Mouse (Mus musculus) liver, embryonic 12.5 days (tissue): ENCODE measurements around the gene Adamts17. TPM values are rescaled to one million over a fixed set of nuclear protein-coding genes. Genes with fewer than 3 reads are reported as not detected.

Source experiments
- ATAC-seq: fragments of 200-750 bp; cut with Nextera tagmentation; 2 replicates; pipeline ENCODE4 v1.8.0; 2017; ENCODE audit warnings: moderate number of reproducible peaks, mild to moderate bottlenecking, moderate library complexity
- H3K27ac ChIP-seq: fragments of 300-500 bp; sonication (generic); 2 replicates; pipeline ENCODE4 v1.5.1; 2016; ENCODE audit warnings: mild to moderate bottlenecking
- H3K27me3 ChIP-seq: fragments of 300-500 bp; sonication (generic); replicated peaks from 2 replicates; pipeline ENCODE4 v1.6.1; 2016; ENCODE audit warnings: mild to moderate bottlenecking, moderate library complexity
- H3K36me3 ChIP-seq: fragments of 300-500 bp; sonication (generic); 2 replicates; pipeline ENCODE4 v1.6.1; 2016; ENCODE audit warnings: mild to moderate bottlenecking, moderate library complexity
- H3K4me1 ChIP-seq: fragments of 300-500 bp; sonication (generic); 2 replicates; pipeline ENCODE4 v1.6.1; 2016
- H3K4me2 ChIP-seq: fragments of 300-500 bp; sonication (generic); 2 replicates; pipeline ENCODE4 v1.6.1; 2016; ENCODE audit warnings: mild to moderate bottlenecking, moderate library complexity
- H3K4me3 ChIP-seq: fragments of 300-500 bp; sonication (generic); 2 replicates; pipeline ENCODE4 v1.5.1; 2016; ENCODE audit warnings: mild to moderate bottlenecking, moderate library complexity
- H3K9ac ChIP-seq: fragments of 300-500 bp; sonication (generic); 2 replicates; pipeline ENCODE4 v1.6.1; 2016; ENCODE audit warnings: mild to moderate bottlenecking, moderate library complexity
- H3K9me3 ChIP-seq: fragments of 300-500 bp; sonication (generic); replicated peaks from 2 replicates; pipeline ENCODE4 v1.6.1; 2016; ENCODE audit warnings: mild to moderate bottlenecking, moderate library complexity
- whole genome bisulfite sequencing: fragments of 180-500 bp; shearing (Covaris S2); methylation state at CpG from one replicate; pipeline ENCODE4 v1.1.7; 2016; ENCODE audit not compliant: insufficient replicate concordance; 5-methylcytosine and 5-hydroxymethylcytosine counted together
- polyA plus RNA-seq: library from polyadenylated mRNA; unstranded; fragments of >200 nt; fragmentation: Nextera tagmentation; extraction: Ambion mirVana; gene quantifications from 2 replicates; pipeline ENCODE4 v1.2.1, GENCODE M21; 2016

Adamts17 gene
- polyA plus RNA-seq, 1 experiment from 2014 or later = 1.0 TPM

- WGBS = 45% methylated on average over 2 of the region's 2 CpGs
- no peaks in the 10 kb centered on the region for H3K27me3 ChIP-seq
- no peaks in the 10 kb centered on the region for H3K9me3 ChIP-seq
- no peak overlapping the region for H3K27ac ChIP-seq
- H3K4me1 ChIP-seq = no peaks in the 10 kb centered on the region
- no peak for ATAC-seq
- H3K36me3 ChIP-seq = no peaks in the 10 kb centered on the region
- no peak overlapping the region for H3K4me3 ChIP-seq
- H3K9ac ChIP-seq = no peak overlapping the region
- H3K4me2 ChIP-seq = no peak overlapping the region
Observed at GRCm38 (mm10) chr7:67062571-67062970, 223.0 kb downstream of the Adamts17 start.

GRCm38 (mm10) chr7:67064627-67065305 is 225.2 kb downstream of the Adamts17 start:
- WGBS = 70% methylated on average over 10 of the region's 10 CpGs
- Histone ChIP-seq H3K4me3 (no peak overlapping the region), H3K9ac (no peak overlapping the region), H3K9me3 (no peaks in the 10 kb centered on the region), H3K4me2 (no peak overlapping the region), H3K4me1 (no peaks in the 10 kb centered on the region), H3K27ac (no peak overlapping the region), H3K36me3 (no peaks in the 10 kb centered on the region), H3K27me3 (no peaks in the 10 kb centered on the region)
- ATAC-seq = no peak

- 63% methylated on average over 4 of the region's 4 CpGs for WGBS
- no peak for ATAC-seq
- Histone ChIP-seq H3K4me3 (no peak overlapping the region), H3K27me3 (no peaks in the 10 kb centered on the region), H3K4me2 (no peak overlapping the region), H3K9me3 (no peaks in the 10 kb centered on the region), H3K9ac (no peak overlapping the region), H3K4me1 (no peaks in the 10 kb centered on the region), H3K27ac (no peak overlapping the region), H3K36me3 (no peaks in the 10 kb centered on the region)
Observed at GRCm38 (mm10) chr7:67065631-67066030, 226.1 kb downstream of the Adamts17 start.

GRCm38 (mm10) chr7:67072015-67072685 is 232.6 kb downstream of the Adamts17 start:
- Histone ChIP-seq H3K9ac (no peak overlapping the region), H3K9me3 (no peaks in the 10 kb centered on the region), H3K27ac (no peak overlapping the region), H3K36me3 (no peaks in the 10 kb centered on the region), H3K27me3 (no peaks in the 10 kb centered on the region), H3K4me2 (no peak overlapping the region), H3K4me1 (no peaks in the 10 kb centered on the region), H3K4me3 (no peak overlapping the region)
- ATAC-seq = no peak
- WGBS = 69% methylated on average over 10 of the region's 10 CpGs

- H3K27me3 ChIP-seq = no peaks in the 10 kb centered on the region
- H3K4me1 ChIP-seq = no peaks in the 10 kb centered on the region
- ATAC-seq = no peak
- WGBS = 81% methylated on average over 10 of the region's 10 CpGs
- H3K4me2 ChIP-seq = no peak overlapping the region
- no peak overlapping the region for H3K4me3 ChIP-seq
- H3K36me3 ChIP-seq = no peaks in the 10 kb centered on the region
- H3K9ac ChIP-seq = no peak overlapping the region
- H3K9me3 ChIP-seq = no peaks in the 10 kb centered on the region
- H3K27ac ChIP-seq = no peak overlapping the region
Observed at GRCm38 (mm10) chr7:67082751-67083150, 243.2 kb downstream of the Adamts17 start.

GRCm38 (mm10) chr7:67087759-67088158 is 248.2 kb downstream of the Adamts17 start:
- ATAC-seq = no peak
- H3K27me3 ChIP-seq = no peaks in the 10 kb centered on the region
- no peak overlapping the region for H3K4me3 ChIP-seq
- no peak overlapping the region for H3K4me2 ChIP-seq
- H3K9ac ChIP-seq = no peak overlapping the region
- no peaks in the 10 kb centered on the region for H3K9me3 ChIP-seq
- H3K4me1 ChIP-seq = no peaks in the 10 kb centered on the region
- H3K36me3 ChIP-seq = no peaks in the 10 kb centered on the region
- H3K27ac ChIP-seq = no peak overlapping the region
- WGBS = 66% methylated on average over 6 of the region's 6 CpGs

- no peak for ATAC-seq
- Histone ChIP-seq H3K9ac (no peak overlapping the region), H3K9me3 (no peaks in the 10 kb centered on the region), H3K27me3 (no peaks in the 10 kb centered on the region), H3K36me3 (no peaks in the 10 kb centered on the region), H3K4me3 (no peak overlapping the region), H3K4me2 (no peak overlapping the region), H3K4me1 (no peaks in the 10 kb centered on the region), H3K27ac (no peak overlapping the region)
- WGBS = 62% methylated on average over 2 of the region's 2 CpGs
Observed at GRCm38 (mm10) chr7:67097096-67097495, 257.6 kb downstream of the Adamts17 start.

- Histone ChIP-seq H3K36me3 (no peaks in the 10 kb centered on the region), H3K27me3 (no peaks in the 10 kb centered on the region), H3K9me3 (no peaks in the 10 kb centered on the region), H3K4me2 (no peak overlapping the region), H3K4me3 (no peak overlapping the region), H3K27ac (no peak overlapping the region), H3K9ac (no peak overlapping the region), H3K4me1 (no peaks in the 10 kb centered on the region)
- WGBS = 59% methylated on average over 3 of the region's 3 CpGs
- no peak for ATAC-seq
Observed at GRCm38 (mm10) chr7:67101418-67101973, 262.0 kb downstream of the Adamts17 start.

GRCm38 (mm10) chr7:67110551-67111159 is 271.1 kb downstream of the Adamts17 start:
- H3K27ac ChIP-seq = no peak overlapping the region
- no peaks in the 10 kb centered on the region for H3K9me3 ChIP-seq
- no peak overlapping the region for H3K9ac ChIP-seq
- no peaks in the 10 kb centered on the region for H3K27me3 ChIP-seq
- WGBS = 76% methylated on average over 12 of the region's 12 CpGs
- no peak for ATAC-seq
- H3K4me2 ChIP-seq = no peak overlapping the region
- H3K36me3 ChIP-seq = no peaks in the 10 kb centered on the region
- no peak overlapping the region for H3K4me3 ChIP-seq
- H3K4me1 ChIP-seq = no peaks in the 10 kb centered on the region

- WGBS = 62% methylated on average over 14 of the region's 14 CpGs
- no peak for ATAC-seq
- H3K27me3 ChIP-seq = no peaks in the 10 kb centered on the region
- H3K4me3 ChIP-seq = no peak overlapping the region
- no peaks in the 10 kb centered on the region for H3K9me3 ChIP-seq
- no peak overlapping the region for H3K4me2 ChIP-seq
- no peak overlapping the region for H3K9ac ChIP-seq
- no peak overlapping the region for H3K27ac ChIP-seq
- no peaks in the 10 kb centered on the region for H3K4me1 ChIP-seq
- no peaks in the 10 kb centered on the region for H3K36me3 ChIP-seq
Observed at GRCm38 (mm10) chr7:67112495-67113216, 273.1 kb downstream of the Adamts17 start.

GRCm38 (mm10) chr7:67114056-67114455 is 274.5 kb downstream of the Adamts17 start:
- H3K36me3 ChIP-seq = no peaks in the 10 kb centered on the region
- no peaks in the 10 kb centered on the region for H3K4me1 ChIP-seq
- H3K4me3 ChIP-seq = no peak overlapping the region
- no peaks in the 10 kb centered on the region for H3K9me3 ChIP-seq
- no peak overlapping the region for H3K9ac ChIP-seq
- no peak for ATAC-seq
- no peak overlapping the region for H3K27ac ChIP-seq
- no peaks in the 10 kb centered on the region for H3K27me3 ChIP-seq
- WGBS = 90% methylated on average over 3 of the region's 3 CpGs
- no peak overlapping the region for H3K4me2 ChIP-seq

GRCm38 (mm10) chr7:67115056-67115455 is 275.5 kb downstream of the Adamts17 start:
- H3K9me3 ChIP-seq = no peaks in the 10 kb centered on the region
- H3K27ac ChIP-seq = no peak overlapping the region
- H3K4me1 ChIP-seq = no peaks in the 10 kb centered on the region
- WGBS = 67% methylated on average over 3 of the region's 3 CpGs
- H3K9ac ChIP-seq = no peak overlapping the region
- H3K4me2 ChIP-seq = no peak overlapping the region
- H3K4me3 ChIP-seq = no peak overlapping the region
- H3K27me3 ChIP-seq = no peaks in the 10 kb centered on the region
- no peak for ATAC-seq
- no peaks in the 10 kb centered on the region for H3K36me3 ChIP-seq
